Mouse (Mus musculus) hindbrain, embryonic 10.5 days (tissue): ENCODE results near the gene Aire. TPM values are rescaled to one million over a fixed set of nuclear protein-coding genes. Genes with fewer than 3 reads are reported as not detected.

Experiments
- DNase-seq: peaks from one replicate; pipeline ENCODE4 v3.0.0-alpha.2; 2017; ENCODE audit warnings: low spot score
- H3K27ac ChIP-seq: fragments of 300-500 bp; sonication (generic); 2 replicates; pipeline ENCODE4 v1.5.1; 2016; ENCODE audit warnings: mild to moderate bottlenecking, moderate library complexity
- H3K27me3 ChIP-seq: fragments of 300-500 bp; sonication (generic); 2 replicates; pipeline ENCODE4 v1.6.1; 2016; ENCODE audit warnings: mild to moderate bottlenecking; ENCODE audit not compliant: poor library complexity, insufficient read depth, severe bottlenecking
- H3K36me3 ChIP-seq: fragments of 300-500 bp; sonication (generic); 2 replicates; pipeline ENCODE4 v1.6.1; 2016; ENCODE audit warnings: mild to moderate bottlenecking, moderate library complexity
- H3K4me1 ChIP-seq: fragments of 300-500 bp; sonication (generic); replicated peaks from 2 replicates; pipeline ENCODE4 v1.6.1; 2016; ENCODE audit warnings: mild to moderate bottlenecking
- H3K4me3 ChIP-seq: fragments of 300-500 bp; sonication (generic); 2 replicates; pipeline ENCODE4 v1.5.1; 2016; ENCODE audit warnings: mild to moderate bottlenecking, moderate library complexity
- H3K9me3 ChIP-seq: fragments of 300-500 bp; sonication (generic); 2 replicates; pipeline ENCODE4 v1.6.1; 2016; ENCODE audit warnings: mild to moderate bottlenecking, moderate library complexity
- WGBS: fragments of 180-500 bp; shearing (Covaris S2); methylation state at CpG from one replicate; pipeline ENCODE4 v1.1.7; 2016; 5-methylcytosine and 5-hydroxymethylcytosine counted together
- polyA plus RNA-seq: library from polyadenylated mRNA; unstranded; fragments of >200 nt; fragmentation: Nextera tagmentation; extraction: Ambion mirVana; gene quantifications from 2 replicates; pipeline ENCODE4 v1.2.1, GENCODE M21; 2016

The Aire gene
- polyA plus RNA-seq, 1 experiment from 2014 or later, result not detected

DNA sequence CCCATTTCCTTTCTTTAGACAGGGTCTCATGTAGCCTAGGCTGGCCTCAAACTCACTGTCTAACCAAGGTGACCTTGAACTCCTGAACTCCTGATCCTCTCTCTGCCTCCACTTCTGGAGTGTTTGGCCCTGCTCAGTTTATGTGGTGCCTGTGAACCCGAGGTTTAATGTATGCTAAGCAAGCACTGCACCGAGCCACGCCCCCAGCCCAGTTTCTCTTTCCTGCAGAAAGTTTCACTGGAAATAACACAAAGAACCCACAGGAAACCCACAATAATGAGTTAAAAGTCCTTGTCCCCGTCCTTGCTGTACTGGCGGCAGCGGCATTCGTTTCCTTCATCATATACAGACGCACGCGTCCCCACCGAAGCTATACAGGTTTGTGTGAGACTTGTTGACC lies 31.6 kb upstream of the Aire start:
- Histone ChIP-seq H3K4me3 (no peak overlapping the region), H3K4me1 (peaks cover 1% of the 10 kb centered on the region), H3K9me3 (no peaks in the 10 kb centered on the region), H3K27ac (no peak overlapping the region), H3K36me3 (no peaks in the 10 kb centered on the region), H3K27me3 (peaks cover 13% of the 10 kb centered on the region)
- no peak for DNase-seq
- 88% methylated on average over 11 of the region's 11 CpGs for WGBS

DNA sequence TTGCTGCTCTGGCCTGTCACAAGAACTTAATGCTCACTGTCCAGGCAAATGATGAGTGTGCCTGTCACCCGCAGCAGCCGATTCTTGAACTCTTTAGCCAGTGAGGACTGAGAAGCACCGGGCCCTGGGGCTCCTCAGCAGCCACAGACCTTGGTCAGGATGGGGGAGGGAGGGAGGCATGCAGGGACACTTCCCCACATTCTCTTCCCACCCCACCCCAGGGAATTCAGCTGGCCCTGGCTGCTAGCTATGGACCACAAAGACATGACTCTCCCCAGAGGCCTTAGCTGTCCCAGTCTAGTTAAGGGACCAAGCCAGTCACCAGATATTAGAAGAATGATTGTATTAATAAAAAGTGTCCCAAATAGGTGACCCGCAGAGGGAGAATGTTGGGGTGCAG lies 30.7 kb upstream of the Aire start:
- H3K4me1 ChIP-seq, result peaks cover 10% of the 10 kb centered on the region
- no peak overlapping the region for H3K4me3 ChIP-seq
- 83% methylated on average over 4 of the region's 4 CpGs for WGBS
- DNase-seq, result no peak
- no peaks in the 10 kb centered on the region for H3K9me3 ChIP-seq
- H3K36me3 ChIP-seq, result no peaks in the 10 kb centered on the region
- H3K27ac ChIP-seq, result no peak overlapping the region
- peaks cover 21% of the 10 kb centered on the region for H3K27me3 ChIP-seq

DNA sequence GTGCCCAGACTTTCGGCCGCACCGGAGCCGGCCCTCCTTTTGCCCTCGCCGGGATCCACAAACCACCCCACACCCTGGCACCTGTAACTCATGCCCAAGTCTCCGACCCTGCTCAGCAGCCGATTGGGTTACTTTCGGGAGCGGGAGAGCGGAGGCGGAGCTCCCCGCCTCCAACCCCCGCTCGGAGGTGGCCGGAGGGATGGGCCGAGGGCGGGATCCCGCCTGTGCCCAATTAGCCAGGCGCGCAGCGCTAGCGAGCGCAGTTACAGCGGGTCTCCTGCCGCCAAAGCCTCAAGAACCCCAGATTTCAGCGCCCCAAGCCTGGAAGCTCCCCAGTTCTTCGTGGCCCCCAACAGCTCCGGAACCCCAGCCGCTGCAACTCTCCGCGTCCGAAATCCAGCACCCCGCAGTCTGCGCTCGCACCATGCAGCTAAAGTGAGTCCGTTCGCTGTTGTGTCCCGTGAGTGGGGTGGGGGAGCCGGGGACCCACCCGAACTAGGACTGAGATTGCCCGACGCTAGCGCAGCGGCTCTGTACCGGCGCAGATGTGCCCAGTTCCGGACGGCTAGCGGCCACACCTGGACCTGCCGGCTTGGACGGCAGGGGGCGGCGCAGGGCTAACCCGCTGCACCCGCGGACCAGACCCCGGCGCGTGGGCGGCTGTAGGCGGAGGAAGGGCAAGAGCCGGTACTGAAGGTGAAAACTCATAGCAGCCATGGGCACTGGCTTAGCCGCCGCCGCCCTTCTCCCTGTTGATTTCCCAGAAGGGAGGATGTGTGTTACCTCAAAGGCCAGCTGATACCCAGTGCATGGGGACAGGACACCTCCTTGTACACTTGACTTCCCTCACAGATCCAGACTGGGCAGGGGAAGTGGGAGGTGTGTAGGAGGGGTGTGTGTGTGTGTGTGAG lies 25.9 kb upstream of the Aire start, which contains the start of gene Icosl:
Icosl (plus strand) TSS at position 202 of the 911 bp plus-strand sequence.
- H3K9me3 ChIP-seq, result no peaks in the 10 kb centered on the region
- H3K36me3 ChIP-seq, result no peaks in the 10 kb centered on the region
- peak within 1 kb of the TSS; percentile 79 for H3K27ac ChIP-seq
- peaks cover 27% of the 10 kb centered on the region for H3K4me1 ChIP-seq
- H3K27me3 ChIP-seq, result peaks cover 35% of the 10 kb centered on the region
- peak; percentile 81 for DNase-seq
- H3K4me3 ChIP-seq, result peak within 1 kb of the TSS; percentile 77
- WGBS, result under 1% methylated on average over 66 of the region's 66 CpGs

DNA sequence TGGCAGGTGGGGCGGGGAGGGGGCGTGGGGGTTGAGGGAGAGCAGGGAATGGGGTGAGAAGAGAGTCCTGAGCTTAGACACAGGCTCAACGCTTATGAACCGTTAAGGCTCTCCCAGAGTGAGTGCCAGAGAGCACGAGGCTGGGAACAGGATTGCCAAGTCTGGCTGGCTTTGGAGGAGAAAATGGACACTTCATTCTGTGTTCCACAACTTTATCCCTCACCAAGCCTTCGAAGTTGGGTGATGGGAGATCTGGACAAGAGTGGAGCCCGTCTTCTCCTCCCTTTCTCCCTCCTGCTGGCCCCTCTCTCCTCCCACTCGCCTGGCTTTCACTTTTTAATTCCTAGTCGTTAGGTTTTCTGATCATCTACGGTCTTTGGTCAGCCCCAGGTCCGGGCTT lies 25.1 kb upstream of the Aire start:
- Histone ChIP-seq H3K9me3 (no peaks in the 10 kb centered on the region), H3K4me1 (peaks cover 27% of the 10 kb centered on the region), H3K36me3 (no peaks in the 10 kb centered on the region), H3K4me3 (peak overlapping the region; percentile 77), H3K27me3 (peaks cover 35% of the 10 kb centered on the region), H3K27ac (peak overlapping the region; percentile 79; the same call in 1 of the 2 replicates)
- 29% methylated on average over 11 of the region's 11 CpGs for whole genome bisulfite sequencing
- DNase-seq, result no peak

DNA sequence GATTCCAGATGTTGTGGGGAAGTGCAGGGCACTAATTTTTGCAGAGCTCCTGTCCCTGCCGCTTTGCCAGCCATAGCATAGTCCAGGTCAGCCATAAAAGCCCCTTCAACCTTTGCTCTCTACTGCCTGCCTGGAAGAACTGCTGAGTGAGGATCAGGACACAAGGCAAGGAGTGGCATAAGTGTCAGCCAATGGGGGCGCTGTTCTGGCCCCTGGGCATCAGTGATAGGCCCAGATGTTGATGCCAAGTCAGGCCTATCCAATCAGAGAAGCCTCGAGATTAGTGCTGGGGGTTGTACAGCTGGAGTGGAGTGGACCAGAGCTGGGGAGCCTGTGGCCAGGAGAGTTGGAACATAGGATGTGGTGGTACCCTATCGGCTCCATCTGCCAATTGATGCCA lies 23.8 kb upstream of the Aire start:
- no peak for DNase-seq
- peaks cover 27% of the 10 kb centered on the region for H3K4me1 ChIP-seq
- WGBS, result 39% methylated on average over 4 of the region's 4 CpGs
- no peaks in the 10 kb centered on the region for H3K9me3 ChIP-seq
- H3K36me3 ChIP-seq, result no peaks in the 10 kb centered on the region
- no peak overlapping the region for H3K27ac ChIP-seq
- H3K27me3 ChIP-seq, result peaks cover 35% of the 10 kb centered on the region
- no peak overlapping the region for H3K4me3 ChIP-seq

DNA sequence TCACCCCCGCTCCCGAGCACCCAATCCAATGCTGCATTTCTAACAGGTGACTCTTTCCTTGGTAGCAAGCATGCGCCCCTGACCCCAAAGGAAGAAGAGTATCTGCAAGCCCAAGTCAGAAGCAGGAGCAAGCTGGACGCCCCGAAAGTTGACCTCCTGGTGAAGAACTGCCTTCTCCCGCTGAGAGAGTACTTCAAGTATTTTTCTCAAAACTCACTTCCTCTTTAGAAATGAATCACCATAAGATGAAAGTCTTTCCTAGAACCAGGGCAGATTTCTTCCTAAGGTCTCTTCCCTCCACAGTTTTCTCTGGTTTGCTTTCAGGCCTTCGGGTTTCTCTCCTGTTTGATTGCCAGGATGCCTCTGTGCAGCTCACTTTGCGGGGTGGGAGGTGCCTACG lies 19.7 kb upstream of the Aire start:
- H3K27ac ChIP-seq, result no peak overlapping the region
- H3K36me3 ChIP-seq, result no peaks in the 10 kb centered on the region
- WGBS, result 86% methylated on average over 9 of the region's 9 CpGs
- H3K4me3 ChIP-seq, result no peak overlapping the region
- no peak for DNase-seq
- peaks cover 7% of the 10 kb centered on the region for H3K27me3 ChIP-seq
- no peaks in the 10 kb centered on the region for H3K9me3 ChIP-seq
- peaks cover 9% of the 10 kb centered on the region for H3K4me1 ChIP-seq

DNA sequence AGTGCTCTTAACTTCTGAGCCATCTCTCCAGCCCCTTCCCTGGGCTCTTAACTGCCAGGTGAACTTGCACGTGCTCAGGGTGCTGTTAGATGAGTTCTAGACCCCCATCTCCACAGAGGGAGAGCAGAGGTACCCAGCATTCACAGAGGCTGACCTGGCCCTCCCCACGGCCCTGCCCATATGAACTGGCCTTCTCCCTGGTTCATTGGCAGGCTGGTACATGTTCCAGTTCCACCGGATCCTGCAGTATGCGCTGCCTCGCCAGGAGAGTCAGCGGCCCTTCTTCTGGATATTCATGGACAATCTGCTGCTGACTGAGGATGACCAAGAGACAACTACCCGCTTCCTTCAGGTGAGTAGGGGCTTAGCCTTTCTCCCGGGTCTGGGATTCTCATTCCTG lies 13.6 kb upstream of the Aire start:
- Histone ChIP-seq H3K27me3 (no peaks in the 10 kb centered on the region), H3K4me3 (no peak overlapping the region), H3K36me3 (no peaks in the 10 kb centered on the region), H3K27ac (no peak overlapping the region), H3K9me3 (no peaks in the 10 kb centered on the region), H3K4me1 (peaks cover 5% of the 10 kb centered on the region)
- WGBS, result 90% methylated on average over 8 of the region's 8 CpGs
- no peak for DNase-seq

DNA sequence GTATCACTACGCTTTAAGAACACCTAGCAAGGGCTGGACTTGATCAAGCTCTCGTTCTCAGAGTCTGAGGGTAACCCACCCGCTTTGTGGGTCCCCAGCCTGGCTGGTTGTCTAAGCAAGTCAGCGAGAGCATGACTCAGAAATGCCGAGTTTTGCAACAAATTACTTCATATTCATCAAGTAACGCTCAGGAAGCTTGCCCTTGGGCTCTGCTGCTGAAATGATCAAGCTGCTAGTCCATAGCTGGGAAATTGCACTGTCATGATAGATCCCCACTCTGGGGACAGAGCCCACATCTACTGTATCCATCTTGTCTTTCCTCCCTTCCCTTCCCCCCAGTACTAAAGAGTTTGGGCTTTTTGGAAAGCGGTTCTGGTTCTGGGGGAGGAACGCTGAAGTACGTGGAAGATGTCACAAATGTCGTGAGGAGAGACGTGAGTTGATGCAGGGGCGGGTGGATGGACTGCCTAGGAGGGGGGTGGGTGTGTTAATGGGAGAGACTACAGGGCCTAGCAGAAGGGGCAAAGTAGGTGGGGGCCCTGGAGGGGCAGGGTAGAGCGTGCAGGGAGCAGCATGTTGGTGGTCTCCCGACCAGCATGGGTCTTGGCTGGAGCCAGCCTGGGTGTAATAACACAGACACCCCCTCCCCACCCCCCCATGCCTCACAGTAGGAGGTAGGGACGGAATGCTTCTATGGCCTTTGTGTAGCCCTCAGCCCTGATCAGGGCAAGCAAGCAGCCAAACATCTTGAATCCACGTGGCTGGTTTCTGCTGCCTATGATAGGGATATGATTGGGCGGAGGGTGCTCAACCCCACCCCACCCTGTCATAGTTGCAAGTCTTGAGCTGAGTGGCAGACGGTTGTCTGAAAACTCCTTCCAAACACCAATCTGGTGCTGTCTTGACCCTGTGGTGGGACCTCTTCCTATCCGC lies 11.5 kb upstream of the Aire start:
- H3K4me3 ChIP-seq, result no peak overlapping the region
- H3K27ac ChIP-seq, result no peak overlapping the region
- H3K4me1 ChIP-seq, result peaks cover 5% of the 10 kb centered on the region
- no peaks in the 10 kb centered on the region for H3K36me3 ChIP-seq
- H3K27me3 ChIP-seq, result no peaks in the 10 kb centered on the region
- no peak for DNase-seq
- 70% methylated on average over 19 of the region's 19 CpGs for WGBS
- H3K9me3 ChIP-seq, result no peaks in the 10 kb centered on the region

DNA sequence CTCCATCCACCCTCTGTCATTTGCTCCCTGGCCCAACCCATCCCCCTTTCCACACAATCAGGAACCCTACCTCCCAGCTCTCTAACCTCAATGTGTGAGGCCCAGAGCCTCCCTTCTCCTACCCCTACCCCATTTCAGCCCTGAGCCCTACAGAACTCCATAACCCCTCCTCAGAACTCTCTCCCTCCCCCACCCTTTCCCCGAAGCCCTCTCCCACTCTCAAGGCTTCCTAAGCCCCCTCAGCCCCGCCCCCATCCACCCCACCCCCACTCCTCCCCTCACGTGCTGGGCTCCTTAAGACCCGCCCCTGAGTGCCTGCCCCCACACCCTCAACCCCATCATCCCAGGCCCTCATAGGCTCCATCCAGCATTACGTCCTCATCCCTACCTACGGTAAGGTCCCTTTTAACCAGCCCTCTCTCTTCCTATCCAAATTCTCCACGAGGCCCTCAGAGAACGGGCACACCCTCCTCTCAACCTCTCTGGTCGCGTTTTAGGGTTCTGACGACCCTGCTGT lies 6.2 kb upstream of the Aire start:
- Histone ChIP-seq H3K4me3 (no peak overlapping the region), H3K9me3 (no peaks in the 10 kb centered on the region), H3K27ac (no peak overlapping the region), H3K4me1 (0 out of 2 replicates have a peak, but pooled peaks cover 2% of the 10 kb centered on the region), H3K36me3 (no peaks in the 10 kb centered on the region), H3K27me3 (peaks cover 3% of the 10 kb centered on the region; the same call in 1 of the 2 replicates)
- 62% methylated on average over 11 of the region's 11 CpGs for WGBS
- DNase-seq, result no peak

DNA sequence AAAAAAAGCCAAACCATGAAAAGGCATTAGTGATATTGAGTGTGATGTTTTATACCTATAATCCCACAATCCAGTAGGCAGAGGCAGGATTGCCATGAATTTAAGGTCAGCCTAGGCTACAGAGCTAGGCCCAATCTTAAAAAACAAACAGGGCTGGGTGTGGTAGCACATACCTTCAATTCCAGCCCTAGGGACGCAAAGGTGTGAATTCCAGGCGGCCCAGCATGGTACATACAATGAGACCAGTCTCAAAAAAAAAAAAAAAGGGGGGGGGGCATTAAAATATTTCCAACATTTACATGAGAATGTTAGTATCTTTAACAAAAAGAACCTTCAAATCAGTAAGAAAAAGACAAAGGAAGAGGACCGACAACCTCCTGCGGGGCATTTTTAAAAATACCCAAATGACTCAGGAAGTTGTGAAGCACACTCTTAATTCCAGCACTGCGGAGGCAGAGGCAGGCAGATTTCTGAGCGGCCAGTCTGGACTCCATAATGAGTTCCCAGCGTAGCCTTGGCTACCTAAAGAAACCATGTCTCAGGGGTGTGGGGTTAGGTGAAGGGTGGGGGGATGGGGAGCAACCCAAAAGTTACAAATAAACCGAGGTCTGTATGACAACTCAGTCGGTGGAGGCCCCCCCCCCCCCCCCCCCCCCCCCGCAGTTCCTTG lies 4.8 kb upstream of the Aire start:
- H3K4me1 ChIP-seq, result peaks cover 9% of the 10 kb centered on the region
- peaks cover 9% of the 10 kb centered on the region; the same call in 1 of the 2 replicates for H3K27me3 ChIP-seq
- WGBS, result 79% methylated on average over 10 of the region's 10 CpGs
- no peak overlapping the region for H3K4me3 ChIP-seq
- H3K27ac ChIP-seq, result no peak overlapping the region
- H3K9me3 ChIP-seq, result no peaks in the 10 kb centered on the region
- no peaks in the 10 kb centered on the region for H3K36me3 ChIP-seq
- DNase-seq, result no peak

DNA sequence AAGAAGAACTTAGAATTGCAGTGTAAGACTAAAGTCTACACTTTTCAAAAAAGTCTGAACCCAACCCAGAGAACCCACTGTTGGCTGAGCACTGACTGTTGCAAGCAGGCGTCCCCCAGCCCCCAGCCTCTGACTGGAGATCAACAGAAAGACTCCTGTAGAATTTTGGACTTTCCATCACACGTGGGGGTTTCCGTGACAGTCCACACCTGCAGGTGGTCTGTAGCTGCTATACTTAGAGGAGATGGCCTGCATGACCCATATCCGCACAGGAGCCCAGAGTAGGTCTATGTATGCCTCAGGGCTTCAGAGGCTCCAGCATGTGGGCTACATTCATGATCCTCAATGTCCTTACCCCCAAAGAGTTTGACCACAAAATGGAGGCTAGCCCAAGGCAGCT lies 3.0 kb upstream of the Aire start:
- Histone ChIP-seq H3K27me3 (peaks cover 23% of the 10 kb centered on the region), H3K4me1 (peaks cover 19% of the 10 kb centered on the region), H3K9me3 (no peaks in the 10 kb centered on the region), H3K4me3 (no peak overlapping the region), H3K27ac (no peak overlapping the region), H3K36me3 (no peaks in the 10 kb centered on the region)
- WGBS, result 85% methylated on average over 4 of the region's 4 CpGs
- no peak for DNase-seq

DNA sequence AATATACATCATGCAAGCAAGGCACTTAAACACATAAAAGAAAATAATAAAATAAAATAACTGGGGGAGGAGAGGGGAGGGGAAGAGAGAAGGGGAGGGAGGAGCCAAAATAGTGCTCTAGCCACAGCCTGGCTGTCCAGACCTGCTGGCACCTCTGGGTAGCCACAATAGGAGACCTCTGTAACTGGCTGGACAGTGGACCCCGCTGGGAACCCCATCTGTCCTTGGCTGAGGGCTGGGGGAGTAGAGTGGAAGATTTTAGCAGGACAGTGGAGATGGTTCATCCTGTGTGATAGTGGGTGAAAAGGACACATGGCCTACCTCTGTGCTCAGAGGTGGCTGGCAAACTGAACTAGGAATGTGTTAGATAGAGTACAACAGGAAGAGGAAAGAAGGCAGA lies 1.1 kb upstream of the Aire start:
- WGBS, result 88% methylated on average over 1 of the region's 1 CpGs
- Histone ChIP-seq H3K36me3 (no peaks in the 10 kb centered on the region), H3K9me3 (no peaks in the 10 kb centered on the region), H3K27me3 (peaks cover 23% of the 10 kb centered on the region), H3K4me1 (peaks cover 19% of the 10 kb centered on the region), H3K27ac (no peak overlapping the region), H3K4me3 (no peak overlapping the region)
- no peak for DNase-seq
